Mouse (Mus musculus) embryonic fibroblast, embryonic 13.5 days (primary cell): ENCODE results near the gene Slc5a10.

Experiments
- CTCF ChIP-seq: IDR thresholded peaks from 2 replicates; pipeline ENCODE4 v1.5.1; 2011; ENCODE audit warnings: mild to moderate bottlenecking, control low read depth, low read length, moderate library complexity, borderline replicate concordance; ENCODE audit not compliant: insufficient read depth
- POLR2A ChIP-seq: IDR thresholded peaks from 2 replicates; pipeline ENCODE4 v1.6.1; 2011; ENCODE audit warnings: low read depth, mild to moderate bottlenecking, control low read depth, low read length, moderate library complexity

- TF ChIP-seq CTCF (no peak), POLR2A (no peak)
These were observed 67.1 kb downstream of the Slc5a10 start for GRCm38 (mm10) chr11:61653568-61653967.
